Mouse (Mus musculus) heart, adult 2 months (tissue): ENCODE measurements around the gene Nup88.

Experiments used
- CTCF ChIP-seq: fragments of 200-600 bp; IDR thresholded peaks from 2 replicates; pipeline ENCODE4 v1.8.1; 2022; ENCODE audit warnings: antibody characterized with exemption, mild to moderate bottlenecking, moderate library complexity
- EP300 ChIP-seq: fragments of 200-500 bp; IDR thresholded peaks from 2 replicates; pipeline ENCODE4 v1.6.1; 2011; ENCODE audit warnings: low read depth, low read length, control low read depth; ENCODE audit not compliant: insufficient read depth

GRCm38 (mm10) chr11:71005046-71005445 is 35.3 kb upstream of the Nup88 start:
- TF ChIP-seq CTCF: no peak
- no peak for TF ChIP-seq EP300
